Mouse (Mus musculus) neural tube, embryonic 14.5 days (tissue): Measurements from ENCODE around the gene Mgmt. TPM values are rescaled to one million over a fixed set of nuclear protein-coding genes. Genes with fewer than 3 reads are reported as not detected.

ENCODE experiments used
- ATAC-seq: fragments of 200-750 bp; cut with Nextera tagmentation; 2 replicates; pipeline ENCODE4 v1.8.0; 2017; ENCODE audit warnings: low read depth, mild to moderate bottlenecking, moderate TSS enrichment, moderate library complexity
- H3K27ac ChIP-seq: fragments of 300-500 bp; sonication (generic); 2 replicates; pipeline ENCODE4 v1.5.1; 2014; ENCODE audit warnings: low read depth, mild to moderate bottlenecking, control low read depth, low read length, moderate library complexity, mixed read lengths
- H3K27me3 ChIP-seq: fragments of 300-500 bp; sonication (generic); 2 replicates; pipeline ENCODE4 v1.6.1; 2014; ENCODE audit warnings: low read length; ENCODE audit not compliant: control insufficient read depth, insufficient read depth
- H3K36me3 ChIP-seq: fragments of 300-500 bp; sonication (generic); 2 replicates; pipeline ENCODE4 v1.6.1; 2014; ENCODE audit warnings: low read length, mixed read lengths; ENCODE audit not compliant: control insufficient read depth, insufficient read depth
- H3K4me1 ChIP-seq: fragments of 300-500 bp; sonication (generic); 2 replicates; pipeline ENCODE4 v1.6.1; 2014; ENCODE audit warnings: low read length; ENCODE audit not compliant: control insufficient read depth, insufficient read depth
- H3K4me2 ChIP-seq: fragments of 300-500 bp; sonication (generic); 2 replicates; pipeline ENCODE4 v1.6.1; 2014; ENCODE audit warnings: mild to moderate bottlenecking, low read depth, low read length, control low read depth
- H3K4me3 ChIP-seq: fragments of 300-500 bp; sonication (generic); 2 replicates; pipeline ENCODE4 v1.5.1; 2014; ENCODE audit warnings: low read depth, low read length, control low read depth, mixed read lengths
- H3K9ac ChIP-seq: fragments of 300-500 bp; sonication (generic); replicated peaks from 2 replicates; pipeline ENCODE4 v1.6.1; 2014; ENCODE audit warnings: low read depth, mild to moderate bottlenecking, control low read depth, low read length, mixed read lengths
- H3K9me3 ChIP-seq: fragments of 300-500 bp; sonication (generic); 2 replicates; pipeline ENCODE4 v1.6.1; 2016; ENCODE audit warnings: low read length; ENCODE audit not compliant: control insufficient read depth
- WGBS: fragments of 180-500 bp; shearing (Covaris S2); extraction: QIAGEN DNeasy Blood & Tissue Kit; methylation state at CpG from one replicate; pipeline ENCODE4 v1.1.7; 2014; 5-methylcytosine and 5-hydroxymethylcytosine counted together
- polyA plus RNA-seq: library from polyadenylated mRNA; unstranded; fragments of >200 nt; fragmentation: Nextera tagmentation; extraction: Ambion mirVana; gene quantifications from 2 replicates; pipeline ENCODE4 v1.2.1, GENCODE M21; 2014

Mgmt gene
- polyA plus RNA-seq, 1 experiment from 2014 or later: 0.90 TPM

- H3K27me3 ChIP-seq: no peaks in the 10 kb centered on the region
- no peaks in the 10 kb centered on the region for H3K4me1 ChIP-seq
- H3K27ac ChIP-seq: no peak overlapping the region
- no peaks in the 10 kb centered on the region for H3K9me3 ChIP-seq
- ATAC-seq: no peak
- WGBS: 84% methylated on average over 3 of the region's 3 CpGs
- no peak overlapping the region for H3K9ac ChIP-seq
- H3K36me3 ChIP-seq: no peaks in the 10 kb centered on the region
- no peak overlapping the region for H3K4me3 ChIP-seq
- no peak overlapping the region for H3K4me2 ChIP-seq
Observed at GRCm38 (mm10) chr7:137099766-137100165, 205.4 kb downstream of the Mgmt start.

GRCm38 (mm10) chr7:137102606-137103195 lies 208.3 kb downstream of the Mgmt start:
- no peaks in the 10 kb centered on the region for H3K36me3 ChIP-seq
- H3K9ac ChIP-seq: no peak overlapping the region
- no peaks in the 10 kb centered on the region for H3K27me3 ChIP-seq
- no peaks in the 10 kb centered on the region for H3K4me1 ChIP-seq
- H3K9me3 ChIP-seq: no peaks in the 10 kb centered on the region
- no peak overlapping the region for H3K27ac ChIP-seq
- WGBS: 60% methylated on average over 10 of the region's 10 CpGs
- ATAC-seq: no peak
- no peak overlapping the region for H3K4me3 ChIP-seq
- no peak overlapping the region for H3K4me2 ChIP-seq

- Histone ChIP-seq H3K27ac (no peak overlapping the region), H3K9me3 (peaks cover 4% of the 10 kb centered on the region; the same call in 1 of the 2 replicates), H3K27me3 (no peaks in the 10 kb centered on the region), H3K4me1 (no peaks in the 10 kb centered on the region), H3K4me2 (no peak overlapping the region), H3K36me3 (no peaks in the 10 kb centered on the region), H3K9ac (no peak overlapping the region), H3K4me3 (no peak overlapping the region)
- no peak for ATAC-seq
- WGBS: 96% methylated on average over 4 of the region's 4 CpGs
Observed at GRCm38 (mm10) chr7:137112101-137112500, 217.7 kb downstream of the Mgmt start.

- Histone ChIP-seq H3K4me3 (no peak overlapping the region), H3K9me3 (peaks cover 4% of the 10 kb centered on the region; the same call in 1 of the 2 replicates), H3K27me3 (no peaks in the 10 kb centered on the region), H3K9ac (no peak overlapping the region), H3K36me3 (no peaks in the 10 kb centered on the region), H3K4me1 (no peaks in the 10 kb centered on the region), H3K4me2 (no peak overlapping the region), H3K27ac (no peak overlapping the region)
- 94% methylated on average over 4 of the region's 4 CpGs for WGBS
- ATAC-seq: no peak
Observed at GRCm38 (mm10) chr7:137116246-137116645, 221.8 kb downstream of the Mgmt start.

- H3K9me3 ChIP-seq: no peaks in the 10 kb centered on the region
- 0 out of 2 replicates have a peak overlapping the region, but pooled peaks have one; percentile 11 for H3K9ac ChIP-seq
- H3K27me3 ChIP-seq: no peaks in the 10 kb centered on the region
- H3K4me3 ChIP-seq: no peak overlapping the region
- ATAC-seq: no peak
- peak overlapping the region; percentile 40; the same call in 1 of the 2 replicates for H3K27ac ChIP-seq
- no peaks in the 10 kb centered on the region for H3K36me3 ChIP-seq
- no peaks in the 10 kb centered on the region for H3K4me1 ChIP-seq
- H3K4me2 ChIP-seq: no peak overlapping the region
- WGBS: 68% methylated on average over 16 of the region's 16 CpGs
Observed at GRCm38 (mm10) chr7:137121243-137121858, 226.9 kb downstream of the Mgmt start.

GRCm38 (mm10) chr7:137128726-137129125 lies 234.3 kb downstream of the Mgmt start:
- H3K4me3 ChIP-seq: no peak overlapping the region
- no peaks in the 10 kb centered on the region for H3K36me3 ChIP-seq
- no peak overlapping the region for H3K27ac ChIP-seq
- no peaks in the 10 kb centered on the region for H3K9me3 ChIP-seq
- no peak for ATAC-seq
- H3K9ac ChIP-seq: no peak overlapping the region
- WGBS: 90% methylated on average over 8 of the region's 8 CpGs
- no peak overlapping the region for H3K4me2 ChIP-seq
- no peaks in the 10 kb centered on the region for H3K4me1 ChIP-seq
- H3K27me3 ChIP-seq: no peaks in the 10 kb centered on the region

GRCm38 (mm10) chr7:137130211-137130610 lies 235.8 kb downstream of the Mgmt start:
- Histone ChIP-seq H3K4me1 (no peaks in the 10 kb centered on the region), H3K36me3 (no peaks in the 10 kb centered on the region), H3K4me2 (no peak overlapping the region), H3K9me3 (no peaks in the 10 kb centered on the region), H3K4me3 (no peak overlapping the region), H3K27ac (no peak overlapping the region), H3K9ac (no peak overlapping the region), H3K27me3 (no peaks in the 10 kb centered on the region)
- 81% methylated on average over 10 of the region's 10 CpGs for WGBS
- no peak for ATAC-seq

- WGBS: 87% methylated on average over 5 of the region's 5 CpGs
- no peaks in the 10 kb centered on the region for H3K27me3 ChIP-seq
- no peak overlapping the region for H3K27ac ChIP-seq
- no peaks in the 10 kb centered on the region for H3K36me3 ChIP-seq
- ATAC-seq: no peak
- H3K4me2 ChIP-seq: no peak overlapping the region
- no peaks in the 10 kb centered on the region for H3K9me3 ChIP-seq
- H3K4me3 ChIP-seq: no peak overlapping the region
- no peak overlapping the region for H3K9ac ChIP-seq
- H3K4me1 ChIP-seq: no peaks in the 10 kb centered on the region
Observed at GRCm38 (mm10) chr7:137131957-137132356, 237.5 kb downstream of the Mgmt start.

GRCm38 (mm10) chr7:137138101-137138500 lies 243.7 kb downstream of the Mgmt start:
- H3K4me2 ChIP-seq: no peak overlapping the region
- 75% methylated on average over 5 of the region's 5 CpGs for WGBS
- no peaks in the 10 kb centered on the region for H3K9me3 ChIP-seq
- H3K36me3 ChIP-seq: no peaks in the 10 kb centered on the region
- H3K27ac ChIP-seq: no peak overlapping the region
- no peaks in the 10 kb centered on the region for H3K27me3 ChIP-seq
- ATAC-seq: no peak
- H3K4me1 ChIP-seq: no peaks in the 10 kb centered on the region
- no peak overlapping the region for H3K4me3 ChIP-seq
- no peak overlapping the region for H3K9ac ChIP-seq
